Mouse (Mus musculus) hindbrain, embryonic 12.5 days (tissue): ENCODE measurements around the gene Cnot11. TPM values are rescaled to one million over a fixed set of nuclear protein-coding genes. Genes with fewer than 3 reads are reported as not detected.

Experiments
- ATAC-seq: fragments of 200-750 bp; cut with Nextera tagmentation; 2 replicates; pipeline ENCODE4 v1.8.0; 2017; ENCODE audit warnings: moderate TSS enrichment; ENCODE audit not compliant: low FRiP score
- H3K27ac ChIP-seq: fragments of 300-500 bp; sonication (generic); 2 replicates; pipeline ENCODE4 v1.5.1; 2016; ENCODE audit warnings: mild to moderate bottlenecking
- H3K27me3 ChIP-seq: fragments of 300-500 bp; sonication (generic); 2 replicates; pipeline ENCODE4 v1.6.1; 2016; ENCODE audit warnings: mild to moderate bottlenecking
- H3K36me3 ChIP-seq: fragments of 300-500 bp; sonication (generic); 2 replicates; pipeline ENCODE4 v1.6.1; 2016; ENCODE audit warnings: mild to moderate bottlenecking
- H3K4me1 ChIP-seq: fragments of 300-500 bp; sonication (generic); 2 replicates; pipeline ENCODE4 v1.6.1; 2016
- H3K4me2 ChIP-seq: fragments of 300-500 bp; sonication (generic); replicated peaks from 2 replicates; pipeline ENCODE4 v1.6.1; 2016; ENCODE audit warnings: mild to moderate bottlenecking
- H3K4me3 ChIP-seq: fragments of 300-500 bp; sonication (generic); 2 replicates; pipeline ENCODE4 v1.5.1; 2016; ENCODE audit warnings: mild to moderate bottlenecking
- H3K9ac ChIP-seq: fragments of 300-500 bp; sonication (generic); 2 replicates; pipeline ENCODE4 v1.6.1; 2016; ENCODE audit warnings: mild to moderate bottlenecking, moderate library complexity
- H3K9me3 ChIP-seq: fragments of 300-500 bp; sonication (generic); replicated peaks from 2 replicates; pipeline ENCODE4 v1.6.1; 2016; ENCODE audit warnings: mild to moderate bottlenecking
- WGBS: fragments of 180-500 bp; shearing (Covaris S2); methylation state at CpG from one replicate; pipeline ENCODE4 v1.1.7; 2016; 5-methylcytosine and 5-hydroxymethylcytosine counted together
- polyA plus RNA-seq: library from polyadenylated mRNA; unstranded; fragments of >200 nt; fragmentation: Nextera tagmentation; extraction: Ambion mirVana; gene quantifications from 2 replicates; pipeline ENCODE4 v1.2.1, GENCODE M21; 2016

Gene Cnot11
- 28.7 and 29.1 TPM in 2 replicates for polyA plus RNA-seq

DNA sequence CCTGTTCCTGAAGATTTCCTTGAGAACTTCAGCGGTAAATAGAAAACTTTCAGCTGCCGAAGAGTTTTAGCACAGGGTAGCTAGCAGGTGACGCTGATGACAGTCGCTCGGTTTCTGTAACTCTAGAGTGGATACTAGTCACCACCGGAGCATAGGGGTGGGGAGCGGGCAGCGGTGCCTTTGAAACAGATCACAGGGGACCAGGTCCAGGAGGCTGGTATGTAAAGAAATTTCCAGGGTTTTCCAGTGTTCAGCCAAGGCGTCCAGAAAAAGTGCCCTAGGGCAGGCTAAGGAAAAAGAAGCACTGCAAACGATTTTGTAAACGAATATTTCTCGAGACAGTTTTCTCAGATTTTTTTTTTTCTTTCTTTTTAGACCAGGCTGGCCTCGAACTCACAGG is at the start of gene Cnot11:
Cnot11 (plus strand) TSS at position 162 of the 400 bp plus-strand sequence.
- no peaks in the 10 kb centered on the region for H3K27me3 ChIP-seq
- ATAC-seq, result no peak
- H3K9me3 ChIP-seq, result no peaks in the 10 kb centered on the region
- peaks cover 21% of the 10 kb centered on the region for H3K36me3 ChIP-seq
- H3K27ac ChIP-seq, result peak within 1 kb of the TSS; percentile 85
- peak within 1 kb of the TSS; percentile 82 for H3K4me3 ChIP-seq
- H3K4me2 ChIP-seq, result peak within 1 kb of the TSS; percentile 92
- WGBS, result 33% methylated on average over 13 of the region's 13 CpGs
- peak within 1 kb of the TSS; percentile 97 for H3K9ac ChIP-seq
- H3K4me1 ChIP-seq, result peaks cover 19% of the 10 kb centered on the region

DNA sequence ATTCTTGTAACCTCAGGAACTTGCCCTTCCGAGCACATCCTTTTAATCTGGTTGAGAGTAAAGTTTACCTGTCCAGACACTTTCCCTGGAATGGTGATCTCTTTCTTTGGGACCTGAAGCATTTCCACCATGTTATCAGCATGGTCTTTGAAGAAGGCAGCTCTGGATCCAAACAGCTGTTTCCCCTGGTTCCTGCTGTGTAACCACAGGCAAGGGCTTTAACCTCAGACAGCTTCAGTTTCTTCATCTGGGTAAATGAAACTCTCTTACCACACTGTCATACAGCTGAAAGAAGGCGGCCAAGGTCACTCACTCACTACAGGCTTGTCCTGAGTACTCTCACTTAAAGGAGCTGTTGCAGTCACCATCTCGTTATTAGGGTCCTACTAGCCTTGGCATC is 47.4 kb upstream of the Cnot11 start:
- Histone ChIP-seq H3K9ac (no peak overlapping the region), H3K36me3 (no peaks in the 10 kb centered on the region), H3K27me3 (no peaks in the 10 kb centered on the region), H3K4me3 (no peak overlapping the region), H3K27ac (no peak overlapping the region), H3K4me2 (no peak overlapping the region), H3K4me1 (peaks cover 5% of the 10 kb centered on the region), H3K9me3 (no peaks in the 10 kb centered on the region)
- 70% methylated on average over 3 of the region's 3 CpGs for WGBS
- no peak for ATAC-seq

DNA sequence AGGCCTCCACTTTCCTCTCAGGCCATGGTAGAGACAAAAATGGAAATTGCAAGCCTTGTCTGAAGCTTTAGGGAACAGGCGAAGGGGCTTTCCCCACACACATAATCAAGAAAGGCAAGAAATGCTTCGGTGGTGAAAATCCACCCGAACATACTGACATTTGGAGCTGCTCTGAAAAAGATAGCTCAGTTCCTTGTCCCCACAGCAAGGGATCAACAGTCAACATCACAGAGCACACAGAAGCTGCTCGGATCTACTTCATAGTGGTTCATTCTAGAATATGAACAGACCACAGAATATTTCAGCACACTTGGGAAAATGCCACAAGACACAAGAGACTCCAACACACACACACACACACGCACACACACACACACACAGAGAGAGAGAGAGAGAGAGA is 41.6 kb upstream of the Cnot11 start:
- no peak for ATAC-seq
- Histone ChIP-seq H3K4me2 (no peak overlapping the region), H3K4me1 (no peaks in the 10 kb centered on the region), H3K27ac (no peak overlapping the region), H3K4me3 (no peak overlapping the region), H3K36me3 (no peaks in the 10 kb centered on the region), H3K9me3 (no peaks in the 10 kb centered on the region), H3K9ac (no peak overlapping the region), H3K27me3 (no peaks in the 10 kb centered on the region)
- 91% methylated on average over 5 of the region's 5 CpGs for WGBS

DNA sequence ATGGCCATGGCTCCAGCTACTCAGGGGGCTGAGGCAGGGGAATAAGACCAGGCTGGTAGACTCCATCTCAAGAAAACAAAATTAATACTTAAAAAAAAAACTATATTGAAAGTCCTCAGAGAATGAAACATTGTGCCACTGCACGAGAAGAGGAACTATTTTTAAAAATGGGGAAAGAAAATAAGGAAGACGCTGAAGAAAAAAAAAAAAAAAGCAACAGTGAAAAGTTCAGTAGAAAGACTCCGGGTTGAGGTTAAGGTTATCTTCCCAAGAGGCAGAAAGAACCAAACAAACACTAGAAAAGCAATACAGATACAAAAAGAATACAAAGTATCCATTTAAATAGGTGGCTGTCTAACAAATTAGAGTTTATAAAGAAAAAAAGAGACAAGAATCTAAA is 41.1 kb upstream of the Cnot11 start:
- no peak overlapping the region for H3K9ac ChIP-seq
- no peak overlapping the region for H3K4me3 ChIP-seq
- no peaks in the 10 kb centered on the region for H3K27me3 ChIP-seq
- no peak overlapping the region for H3K4me2 ChIP-seq
- no peaks in the 10 kb centered on the region for H3K9me3 ChIP-seq
- 86% methylated on average over 3 of the region's 3 CpGs for WGBS
- H3K27ac ChIP-seq, result no peak overlapping the region
- H3K36me3 ChIP-seq, result no peaks in the 10 kb centered on the region
- no peaks in the 10 kb centered on the region for H3K4me1 ChIP-seq
- no peak for ATAC-seq

DNA sequence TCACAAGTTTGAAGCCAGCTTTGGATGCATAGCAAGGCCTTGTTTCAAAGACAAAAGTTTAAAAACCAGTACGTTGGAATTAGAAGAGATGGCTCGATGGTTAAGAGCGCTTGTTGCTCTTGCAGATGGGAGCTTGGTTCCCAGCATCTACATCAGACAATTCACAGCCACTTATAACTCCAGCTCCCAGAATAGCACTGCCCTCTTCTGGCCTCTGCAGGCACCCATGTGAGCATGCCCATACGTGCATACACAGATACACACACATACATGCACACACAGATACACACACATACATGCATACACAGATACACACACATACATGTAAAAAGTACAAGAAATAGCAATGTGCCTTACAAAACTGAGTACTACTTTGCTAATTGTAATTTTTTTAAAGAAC is 37.8 kb upstream of the Cnot11 start:
- WGBS, result 90% methylated on average over 4 of the region's 4 CpGs
- ATAC-seq, result no peak
- Histone ChIP-seq H3K4me2 (no peak overlapping the region), H3K9ac (no peak overlapping the region), H3K4me3 (no peak overlapping the region), H3K27ac (no peak overlapping the region), H3K4me1 (no peaks in the 10 kb centered on the region), H3K9me3 (no peaks in the 10 kb centered on the region), H3K36me3 (no peaks in the 10 kb centered on the region), H3K27me3 (no peaks in the 10 kb centered on the region)

DNA sequence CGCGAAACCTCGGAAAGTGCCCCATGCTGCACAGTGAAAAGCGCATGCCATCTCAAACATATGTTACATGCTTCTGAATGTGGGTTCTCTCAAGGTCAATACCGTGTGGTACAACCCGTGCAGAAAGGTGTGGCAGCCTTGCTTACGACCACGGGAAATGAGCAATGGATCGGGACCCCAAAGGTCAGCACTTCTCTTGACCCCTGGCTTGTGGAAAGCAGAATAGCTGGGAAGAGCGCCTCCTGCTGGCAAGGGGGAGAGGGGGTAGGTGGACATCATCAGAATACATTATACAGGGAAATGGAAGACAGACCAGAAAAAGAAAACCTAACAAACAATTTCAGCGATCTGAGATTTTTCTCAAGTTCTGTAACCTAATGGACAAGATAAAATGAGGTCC is 37.0 kb upstream of the Cnot11 start:
- Histone ChIP-seq H3K36me3 (no peaks in the 10 kb centered on the region), H3K27me3 (no peaks in the 10 kb centered on the region), H3K4me1 (no peaks in the 10 kb centered on the region), H3K9ac (no peak overlapping the region), H3K4me2 (no peak overlapping the region), H3K27ac (no peak overlapping the region), H3K4me3 (no peak overlapping the region), H3K9me3 (no peaks in the 10 kb centered on the region)
- ATAC-seq, result no peak
- 88% methylated on average over 11 of the region's 11 CpGs for WGBS

DNA sequence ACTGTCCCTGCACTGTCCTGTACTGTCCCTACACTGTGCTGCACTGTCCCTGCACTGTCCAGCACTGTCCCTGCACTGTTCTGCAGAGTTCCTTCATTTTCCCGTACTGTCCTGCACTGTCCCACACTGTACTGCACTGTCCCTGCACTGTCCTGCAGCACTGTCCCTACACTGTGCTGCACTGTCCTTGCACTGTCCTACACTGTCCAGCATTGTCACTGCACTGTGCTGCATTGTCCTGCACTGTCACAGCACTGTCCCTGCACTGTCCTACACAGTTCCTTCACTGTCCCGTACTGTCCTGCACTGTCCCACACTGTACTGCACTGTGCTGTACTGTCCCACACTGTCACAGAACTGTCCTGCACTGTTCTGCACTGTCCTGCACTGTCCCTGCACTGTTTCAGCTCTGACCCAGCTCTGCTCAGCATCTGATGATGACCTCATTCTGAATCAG is 35.3 kb upstream of the Cnot11 start:
- Histone ChIP-seq H3K4me2 (no peak overlapping the region), H3K9me3 (no peaks in the 10 kb centered on the region), H3K27me3 (no peaks in the 10 kb centered on the region), H3K27ac (no peak overlapping the region), H3K4me3 (no peak overlapping the region), H3K4me1 (no peaks in the 10 kb centered on the region), H3K9ac (no peak overlapping the region), H3K36me3 (no peaks in the 10 kb centered on the region)
- peak; percentile 32; the same call in 1 of the 2 replicates for ATAC-seq
- WGBS, result 88% methylated on average over 2 of the region's 2 CpGs

DNA sequence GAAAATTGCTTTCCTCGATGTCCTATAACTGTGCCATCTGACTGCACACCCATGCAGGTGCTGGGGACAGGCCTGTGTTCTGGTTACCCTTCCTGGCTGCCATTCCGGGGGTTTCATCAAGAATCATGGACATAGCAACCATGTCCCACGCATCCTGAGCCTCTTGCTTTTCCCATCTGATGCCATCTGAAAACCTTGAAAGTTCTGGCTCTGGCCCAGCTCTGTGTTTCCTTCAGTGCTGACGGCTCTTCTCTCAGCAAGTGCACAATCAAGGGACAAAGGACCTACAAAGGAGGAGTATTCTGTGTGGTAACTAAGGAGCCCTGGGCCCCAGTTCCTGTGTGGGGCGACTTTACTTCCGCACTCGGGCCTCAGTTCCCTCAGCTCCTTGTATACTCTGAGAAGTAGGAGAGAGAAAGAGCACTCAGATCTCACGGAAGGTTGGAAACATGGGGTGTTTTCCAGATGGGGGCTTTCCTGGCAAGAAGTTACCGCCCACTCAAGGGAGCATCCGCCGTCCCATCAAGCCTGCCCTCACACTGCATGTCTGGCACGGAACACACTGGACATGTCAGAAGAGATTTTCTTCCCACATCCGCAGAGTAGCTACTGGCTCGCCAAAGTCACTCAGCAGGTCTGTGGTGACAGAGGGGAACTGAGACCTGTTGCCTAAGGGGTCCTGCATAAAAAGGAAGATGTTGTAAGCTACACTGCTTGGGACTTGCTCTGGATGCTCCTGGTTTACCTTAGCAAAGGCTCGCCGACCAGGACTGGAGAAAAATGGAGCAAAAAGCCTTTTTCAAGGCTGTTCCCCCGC is 31.8 kb upstream of the Cnot11 start:
- Histone ChIP-seq H3K4me2 (no peak overlapping the region), H3K27ac (no peak overlapping the region), H3K36me3 (no peaks in the 10 kb centered on the region), H3K27me3 (no peaks in the 10 kb centered on the region), H3K9ac (no peak overlapping the region), H3K4me3 (no peak overlapping the region), H3K9me3 (no peaks in the 10 kb centered on the region), H3K4me1 (no peaks in the 10 kb centered on the region)
- whole genome bisulfite sequencing, result 81% methylated on average over 17 of the region's 17 CpGs
- ATAC-seq, result no peak

DNA sequence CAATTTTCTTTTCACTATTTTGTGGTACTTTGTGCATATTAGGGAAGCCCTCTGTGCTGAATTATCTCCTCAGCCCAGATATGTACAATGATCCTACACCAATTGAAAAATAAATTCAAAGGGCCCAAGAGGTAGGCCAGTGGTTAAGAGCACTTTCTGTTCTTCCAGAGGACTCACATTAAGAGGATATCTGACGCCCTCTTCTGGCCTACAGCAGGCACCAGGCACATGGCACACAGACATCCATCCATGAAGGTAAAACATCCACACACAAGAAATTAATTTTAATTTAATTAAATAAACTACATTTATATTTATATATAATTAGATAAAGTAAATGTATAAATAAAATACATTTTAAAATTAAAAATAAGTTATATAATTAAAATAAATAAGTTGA is 30.5 kb upstream of the Cnot11 start:
- H3K27ac ChIP-seq, result no peak overlapping the region
- no peaks in the 10 kb centered on the region for H3K4me1 ChIP-seq
- H3K9ac ChIP-seq, result no peak overlapping the region
- no peaks in the 10 kb centered on the region for H3K9me3 ChIP-seq
- no peaks in the 10 kb centered on the region for H3K36me3 ChIP-seq
- H3K27me3 ChIP-seq, result no peaks in the 10 kb centered on the region
- ATAC-seq, result no peak
- H3K4me3 ChIP-seq, result no peak overlapping the region
- no peak overlapping the region for H3K4me2 ChIP-seq
- 10% methylated on average over 1 of the region's 1 CpGs for WGBS

DNA sequence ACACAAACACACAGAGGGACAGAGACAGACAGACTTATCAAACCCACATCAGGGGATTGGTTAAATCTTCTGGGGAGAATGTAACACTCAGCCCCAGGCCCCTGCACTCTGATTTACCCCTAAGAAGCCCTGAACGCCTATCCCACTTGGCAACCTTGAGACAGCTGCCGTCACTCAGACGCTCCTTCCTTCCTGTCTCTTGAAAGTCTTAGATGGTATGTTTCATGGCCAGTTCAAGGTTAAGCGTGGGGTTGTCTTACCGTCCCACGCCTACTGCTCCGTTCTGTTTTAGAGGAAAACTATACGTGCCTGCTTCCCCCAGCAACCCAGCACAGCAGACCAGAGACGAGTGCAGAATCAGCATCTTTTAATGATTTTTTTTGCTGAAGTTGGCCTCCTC is 29.2 kb upstream of the Cnot11 start:
- H3K9ac ChIP-seq, result no peak overlapping the region
- no peak for ATAC-seq
- no peaks in the 10 kb centered on the region for H3K4me1 ChIP-seq
- no peaks in the 10 kb centered on the region for H3K9me3 ChIP-seq
- H3K4me3 ChIP-seq, result no peak overlapping the region
- WGBS, result 69% methylated on average over 9 of the region's 9 CpGs
- no peaks in the 10 kb centered on the region for H3K27me3 ChIP-seq
- H3K36me3 ChIP-seq, result no peaks in the 10 kb centered on the region
- no peak overlapping the region for H3K4me2 ChIP-seq
- H3K27ac ChIP-seq, result no peak overlapping the region

DNA sequence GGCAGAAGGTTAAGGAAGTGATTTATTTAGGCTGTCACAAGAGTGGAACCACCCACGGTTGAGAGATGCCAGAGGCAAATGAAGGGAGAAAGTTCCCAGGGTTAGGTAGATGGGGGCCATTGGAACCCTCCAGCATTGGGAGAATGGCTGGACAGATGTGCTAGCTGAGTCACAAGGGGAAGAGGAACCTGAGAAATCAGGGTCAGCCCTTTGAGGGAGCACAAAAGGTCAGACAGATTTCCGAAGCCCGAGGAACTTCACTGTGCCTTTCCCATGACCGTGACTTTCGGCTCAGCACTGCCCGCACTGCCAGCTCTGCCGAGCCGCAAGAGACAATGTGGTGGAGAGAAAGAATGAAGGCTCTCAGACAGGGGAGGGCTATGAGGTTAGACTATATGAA is 23.0 kb upstream of the Cnot11 start:
- no peaks in the 10 kb centered on the region for H3K36me3 ChIP-seq

DNA sequence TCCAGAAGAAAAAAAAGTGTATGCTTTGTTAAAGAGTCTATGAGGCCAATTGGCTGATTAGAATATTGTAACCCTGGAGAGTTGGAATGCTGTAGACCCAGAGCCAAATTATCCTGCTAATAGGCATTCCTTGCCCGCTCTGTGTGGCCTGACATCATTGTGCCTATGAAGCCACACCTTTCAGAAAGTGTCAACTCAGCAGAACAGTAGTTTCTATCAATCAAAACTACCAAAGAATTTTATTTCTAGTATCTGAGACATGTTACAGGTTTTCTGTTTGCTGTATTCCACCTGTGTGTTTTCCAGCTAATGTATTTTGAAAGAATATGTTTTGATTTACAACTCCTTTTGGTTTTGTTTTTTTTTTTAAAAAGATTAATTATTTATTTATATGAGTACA is 22.6 kb upstream of the Cnot11 start:
- no peaks in the 10 kb centered on the region for H3K27me3 ChIP-seq
- no peak overlapping the region for H3K9ac ChIP-seq
- H3K27ac ChIP-seq, result no peak overlapping the region
- H3K4me3 ChIP-seq, result no peak overlapping the region
- no peaks in the 10 kb centered on the region for H3K4me1 ChIP-seq
- H3K36me3 ChIP-seq, result no peaks in the 10 kb centered on the region
- no peaks in the 10 kb centered on the region for H3K9me3 ChIP-seq
- 79% methylated on average over 1 of the region's 1 CpGs for WGBS
- no peak for ATAC-seq
- no peak overlapping the region for H3K4me2 ChIP-seq

More for the DNA sequence above, 23.0 kb upstream of the Cnot11 start:
- 73% methylated on average over 8 of the region's 8 CpGs for WGBS
- no peak overlapping the region for H3K4me3 ChIP-seq
- H3K27ac ChIP-seq, result no peak overlapping the region
- ATAC-seq, result no peak
- H3K9ac ChIP-seq, result no peak overlapping the region
- no peaks in the 10 kb centered on the region for H3K4me1 ChIP-seq
- H3K4me2 ChIP-seq, result no peak overlapping the region
- no peaks in the 10 kb centered on the region for H3K27me3 ChIP-seq
- no peaks in the 10 kb centered on the region for H3K9me3 ChIP-seq
